Comparison of ENCODE assay signal across 39 mouse cellular contexts in genomic region chr10:95627381-95627780, GRCm38 (mm10). TPM values are rescaled to one million over a fixed set of nuclear protein-coding genes. Genes with fewer than 3 reads are reported as not detected.
DNase-seq lines count a peak whose midpoint lies in the region; ATAC-seq and TF ChIP-seq lines count a peak whose summit lies in the region.
"Had no signal": no experiment of that assay in that cellular context is flagged by ENCODE, and none has a peak within 500 bp of the region (broad histone marks: within the 10 kb centered on the region; RNA-seq: fewer than 3 reads in every experiment).

No protein-coding gene starts in this region.

- peak; percentile 62 for ATAC-seq in intestine, postnatal 0 days
- ATAC-seq: hindbrain, postnatal 0 days; liver, embryonic 12.5 days; liver, postnatal 0 days had no signal

- no peak for TF ChIP-seq CTCF in intestine, postnatal 0 days (IDR thresholded peaks at IDR 0.05; ENCODE audit: low read depth)

- H3K9me3 ChIP-seq in intestine, postnatal 0 days (ENCODE audit: control insufficient read depth): no peaks in the 10 kb centered on the region
- H3K9me3 ChIP-seq: embryonic facial prominence, embryonic 10.5 days; embryonic facial prominence, embryonic 15.5 days; forebrain, embryonic 12.5 days; G1E; heart, embryonic 10.5 days; heart, embryonic 15.5 days; hindbrain, embryonic 12.5 days; kidney, embryonic 15.5 days; limb, embryonic 13.5 days; liver, embryonic 12.5 days had no signal

- H3K27ac ChIP-seq in intestine, postnatal 0 days (ENCODE audit: low read depth, low read length): no peak overlapping the region
- H3K27ac ChIP-seq: embryonic facial prominence, embryonic 10.5 days; embryonic facial prominence, embryonic 15.5 days; forebrain, embryonic 12.5 days; heart, embryonic 10.5 days; heart, embryonic 15.5 days; hindbrain, embryonic 12.5 days; hindbrain, postnatal 0 days; kidney, embryonic 15.5 days; left cerebral cortex, adult 2 months; limb, embryonic 13.5 days; macrophage had no signal

- DNase-seq in 3134 (ENCODE audit: extremely low read depth, insufficient read length, low spot score) (peak; percentile 30), 416B (ENCODE audit: low read depth) (peak; percentile 72)
- DNase-seq in adrenal gland, adult 8-10 months: peak; percentile 49
- no peak for DNase-seq in heart, postnatal 10 days
- DNase-seq in neural tube, embryonic 10.5 days (ENCODE audit: extremely low spot score, low spot score): no peak
- no peak for DNase-seq in spleen, postnatal 4 days (ENCODE audit: low spot score in 2 of 2)
- DNase-seq: cerebellum, adult 8-10 months; cerebellum, postnatal 25 days; gastrocnemius, postnatal 14 days; heart, postnatal 36 days; kidney, adult 11 months; kidney, postnatal 25 days; liver, postnatal 0 days; lung, postnatal 10 days; midbrain, embryonic 14.5 days; right cerebral cortex, postnatal 25 days; spleen, adult 18-20 months; thymus, adult 2 months; thymus, postnatal 4 days had no signal

- no peak overlapping the region for H3K4me2 ChIP-seq in intestine, postnatal 0 days (replicated peaks; ENCODE audit: low read depth)
- H3K4me2 ChIP-seq: embryonic facial prominence, embryonic 15.5 days; forebrain, embryonic 12.5 days; heart, embryonic 15.5 days; hindbrain, embryonic 12.5 days; kidney, embryonic 15.5 days; limb, embryonic 13.5 days; liver, embryonic 12.5 days had no signal

- no peaks in the 10 kb centered on the region for H3K27me3 ChIP-seq in intestine, postnatal 0 days (replicated peaks; ENCODE audit: control insufficient read depth, insufficient read depth, low read length)
- H3K27me3 ChIP-seq: embryonic facial prominence, embryonic 15.5 days; forebrain, embryonic 12.5 days; heart, embryonic 15.5 days; hindbrain, embryonic 12.5 days; kidney, embryonic 15.5 days; limb, embryonic 13.5 days; liver, embryonic 12.5 days had no signal

- no peaks in the 10 kb centered on the region for H3K4me1 ChIP-seq in intestine, postnatal 0 days (replicated peaks; ENCODE audit: control insufficient read depth, insufficient read depth, low read length)
- H3K4me1 ChIP-seq: embryonic facial prominence, embryonic 15.5 days had no signal

- H3K9ac ChIP-seq in intestine, postnatal 0 days (ENCODE audit: low read depth, low read length): no peak overlapping the region
- H3K9ac ChIP-seq: embryonic facial prominence, embryonic 15.5 days; forebrain, embryonic 12.5 days; heart, embryonic 15.5 days; hindbrain, embryonic 12.5 days; kidney, embryonic 15.5 days; limb, embryonic 13.5 days; liver, embryonic 12.5 days; liver, postnatal 0 days had no signal

- no peaks in the 10 kb centered on the region for H3K36me3 ChIP-seq in intestine, postnatal 0 days (ENCODE audit: control insufficient read depth, insufficient read depth)
- H3K36me3 ChIP-seq: embryonic facial prominence, embryonic 10.5 days; embryonic facial prominence, embryonic 15.5 days; forebrain, embryonic 12.5 days; G1E; heart, embryonic 10.5 days; heart, embryonic 15.5 days; hindbrain, embryonic 12.5 days; kidney, embryonic 15.5 days; limb, embryonic 13.5 days; liver, embryonic 12.5 days had no signal

- no peak overlapping the region for H3K4me3 ChIP-seq in intestine, postnatal 0 days (ENCODE audit: low read depth, low read length)
- H3K4me3 ChIP-seq: embryonic facial prominence, embryonic 10.5 days; embryonic facial prominence, embryonic 15.5 days; forebrain, embryonic 12.5 days; heart, embryonic 10.5 days; heart, embryonic 15.5 days; hindbrain, embryonic 12.5 days; kidney, embryonic 15.5 days; left cerebral cortex, adult 2 months; limb, embryonic 13.5 days; liver, embryonic 12.5 days had no signal

- intact Hi-C loops in heart, postnatal 10 days (cut with DNase I): no loop called here

- WGBS in intestine, postnatal 0 days: 29% methylated on average over 6 of the region's 6 CpGs

RNA-seq across cellular contexts. Expression of gene Anapc15-ps, which starts 45.9 kb away (rescaled TPM):
- 1 to 10 TPM in 1 of 4 experiments, not detected in 3; 1.1 TPM for total RNA-seq in adrenal gland, adult 8-10 months (2022)
- not detected in 2 replicates for polyA plus RNA-seq in intestine, postnatal 0 days (2015; fragmentation: Nextera tagmentation; extraction: Ambion mirVana)
- not detected for total RNA-seq in heart, postnatal 10 days (2021)
- total RNA-seq: gastrocnemius, postnatal 14 days; heart, postnatal 36 days; hindbrain, postnatal 0 days; layer of hippocampus, adult 18-20 months; layer of hippocampus, postnatal 14 days; left cerebral cortex, adult 2 months; left cerebral cortex, postnatal 36 days; monocyte, adult 5-6 weeks; neutrophil, adult 5-6 weeks had no signal
- polyA plus RNA-seq: embryonic facial prominence, embryonic 10.5 days; embryonic facial prominence, embryonic 15.5 days; forebrain, embryonic 12.5 days; G1E; heart, embryonic 10.5 days; heart, embryonic 15.5 days; hindbrain, embryonic 12.5 days; hindbrain, postnatal 0 days; liver, embryonic 12.5 days; liver, postnatal 0 days; midbrain, embryonic 14.5 days; neural tube, embryonic 11.5 days; thymus, adult 2 months had no signal

Comparison
In these comparisons a context has a peak if more than half of its experiments do, and no peak if none do; other contexts are left out.
1. DNase-seq: peak in 3134 (single experiment), 416B (single experiment) and adrenal gland, adult 8-10 months (single experiment); none in heart, postnatal 10 days (0 of 2), neural tube, embryonic 10.5 days (single experiment) and spleen, postnatal 4 days (0 of 2).